Mouse (Mus musculus) heart, postnatal 0 days (tissue): Measurements from ENCODE around the gene Zfp772.

Experiments used
- CTCF ChIP-seq: IDR thresholded peaks from 2 replicates; pipeline ENCODE4 v1.5.1; 2016; ENCODE audit warnings: antibody characterized with exemption, control low read depth, low read depth
- EP300 ChIP-seq: IDR thresholded peaks from 2 replicates; pipeline ENCODE4 v1.6.1; 2016; ENCODE audit warnings: antibody characterized with exemption, low read depth

DNA sequence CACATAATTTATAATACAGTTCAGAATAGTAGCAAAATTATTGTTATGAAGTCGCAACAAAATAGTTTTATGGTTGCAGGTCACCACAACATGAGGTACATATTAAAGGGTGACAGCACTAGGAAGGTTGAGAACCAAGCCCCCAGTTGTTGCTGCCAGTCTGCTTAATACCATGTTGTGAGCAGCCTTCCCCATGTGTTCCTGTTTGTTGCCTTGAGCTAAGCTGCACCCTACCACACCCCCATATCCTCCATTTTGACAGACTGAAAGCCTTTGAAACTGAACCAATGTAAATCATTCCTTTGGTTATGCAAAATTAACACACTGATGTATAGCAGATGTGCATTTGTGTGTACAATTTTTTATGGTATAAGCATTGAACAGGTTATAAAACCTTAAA lies 23.9 kb downstream of the Zfp772 start:
- TF ChIP-seq CTCF (no peak), EP300 (no peak)
